Mouse (Mus musculus): ENCODE results near the gene Serpinb1c. TPM values are rescaled to one million over a fixed set of nuclear protein-coding genes. Genes with fewer than 3 reads are reported as not detected.

Serpinb1c gene
- polyA plus RNA-seq, 1 experiment from 2014 or later: not detected

- Histone ChIP-seq H3K9me3 (replicated peaks; ENCODE audit: control insufficient read depth, low read length) (no peaks in the 10 kb centered on the region), H3K9ac (replicated peaks; ENCODE audit: low read length) (no peak overlapping the region), H3K4me2 (ENCODE audit: low read depth, low read length) (no peak overlapping the region), H3K36me3 (replicated peaks; ENCODE audit: control insufficient read depth, insufficient read depth, low read depth, low read length) (no peaks in the 10 kb centered on the region), H3K4me1 (ENCODE audit: control insufficient read depth, insufficient read depth, low read length) (no peaks in the 10 kb centered on the region), H3K27ac (replicated peaks; ENCODE audit: low read depth, low read length) (no peak overlapping the region), H3K27me3 (ENCODE audit: control insufficient read depth, insufficient read depth, low read length) (no peaks in the 10 kb centered on the region), H3K4me3 (ENCODE audit: low read depth, low read length) (no peak overlapping the region)
- DNase-seq (ENCODE audit: low spot score) (no peak), ATAC-seq (replicated peaks; ENCODE audit: insufficient number of reproducible peaks, low FRiP score, low TSS enrichment, low read depth) (no peak)
Observed at GRCm38 (mm10) chr13:32846221-32846620, 51.8 kb downstream of the Serpinb1c start.

GRCm38 (mm10) chr13:32841349-32841748 lies 56.7 kb downstream of the Serpinb1c start:
- Histone ChIP-seq H3K4me3 (ENCODE audit: low read depth, low read length) (no peak overlapping the region), H3K4me2 (ENCODE audit: low read depth, low read length) (no peak overlapping the region), H3K27me3 (ENCODE audit: control insufficient read depth, insufficient read depth, low read length) (no peaks in the 10 kb centered on the region), H3K27ac (replicated peaks; ENCODE audit: low read depth, low read length) (no peak overlapping the region), H3K36me3 (replicated peaks; ENCODE audit: control insufficient read depth, insufficient read depth, low read depth, low read length) (no peaks in the 10 kb centered on the region), H3K4me1 (ENCODE audit: control insufficient read depth, insufficient read depth, low read length) (no peaks in the 10 kb centered on the region), H3K9me3 (replicated peaks; ENCODE audit: control insufficient read depth, low read length) (no peaks in the 10 kb centered on the region), H3K9ac (replicated peaks; ENCODE audit: low read length) (no peak overlapping the region)
- 93% methylated on average over 3 of the region's 3 CpGs for WGBS
- ATAC-seq (replicated peaks; ENCODE audit: insufficient number of reproducible peaks, low FRiP score, low TSS enrichment, low read depth): no peak
- no peak for DNase-seq (ENCODE audit: low spot score)

- H3K36me3 ChIP-seq (replicated peaks; ENCODE audit: control insufficient read depth, insufficient read depth, low read depth, low read length): no peaks in the 10 kb centered on the region
- H3K4me2 ChIP-seq (ENCODE audit: low read depth, low read length): no peak overlapping the region
- WGBS: 56% methylated on average over 1 of the region's 1 CpGs
- no peaks in the 10 kb centered on the region for H3K27me3 ChIP-seq (ENCODE audit: control insufficient read depth, insufficient read depth, low read length)
- H3K4me3 ChIP-seq (ENCODE audit: low read depth, low read length): no peak overlapping the region
- H3K9ac ChIP-seq (replicated peaks; ENCODE audit: low read length): no peak overlapping the region
- H3K4me1 ChIP-seq (ENCODE audit: control insufficient read depth, insufficient read depth, low read length): no peaks in the 10 kb centered on the region
- H3K9me3 ChIP-seq (replicated peaks; ENCODE audit: control insufficient read depth, low read length): no peaks in the 10 kb centered on the region
- H3K27ac ChIP-seq (replicated peaks; ENCODE audit: low read depth, low read length): no peak overlapping the region
- DNase-seq (ENCODE audit: low spot score) (no peak), ATAC-seq (replicated peaks; ENCODE audit: insufficient number of reproducible peaks, low FRiP score, low TSS enrichment, low read depth) (no peak)
Observed at GRCm38 (mm10) chr13:32839314-32839713, 58.7 kb downstream of the Serpinb1c start.

- Histone ChIP-seq H3K4me2 (ENCODE audit: low read depth, low read length) (no peak overlapping the region), H3K27ac (replicated peaks; ENCODE audit: low read depth, low read length) (no peak overlapping the region), H3K36me3 (replicated peaks; ENCODE audit: control insufficient read depth, insufficient read depth, low read depth, low read length) (no peaks in the 10 kb centered on the region), H3K4me1 (ENCODE audit: control insufficient read depth, insufficient read depth, low read length) (no peaks in the 10 kb centered on the region), H3K9ac (replicated peaks; ENCODE audit: low read length) (no peak overlapping the region), H3K27me3 (ENCODE audit: control insufficient read depth, insufficient read depth, low read length) (no peaks in the 10 kb centered on the region), H3K9me3 (replicated peaks; ENCODE audit: control insufficient read depth, low read length) (no peaks in the 10 kb centered on the region), H3K4me3 (ENCODE audit: low read depth, low read length) (no peak overlapping the region)
- DNase-seq (ENCODE audit: low spot score): no peak
- 95% methylated on average over 5 of the region's 5 CpGs for WGBS
- no peak for ATAC-seq (replicated peaks; ENCODE audit: insufficient number of reproducible peaks, low FRiP score, low TSS enrichment, low read depth)
Observed at GRCm38 (mm10) chr13:32834513-32834912, 63.5 kb downstream of the Serpinb1c start.

GRCm38 (mm10) chr13:32833237-32833636 lies 64.8 kb downstream of the Serpinb1c start:
- no peaks in the 10 kb centered on the region for H3K27me3 ChIP-seq (ENCODE audit: control insufficient read depth, insufficient read depth, low read length)

GRCm38 (mm10) chr13:32832776-32833175 lies 65.2 kb downstream of the Serpinb1c start:
- H3K36me3 ChIP-seq (replicated peaks; ENCODE audit: control insufficient read depth, insufficient read depth, low read depth, low read length): no peaks in the 10 kb centered on the region
- no peaks in the 10 kb centered on the region for H3K9me3 ChIP-seq (replicated peaks; ENCODE audit: control insufficient read depth, low read length)
- no peak for ATAC-seq (replicated peaks; ENCODE audit: insufficient number of reproducible peaks, low FRiP score, low TSS enrichment, low read depth)
- H3K4me2 ChIP-seq (ENCODE audit: low read depth, low read length): no peak overlapping the region
- H3K4me1 ChIP-seq (ENCODE audit: control insufficient read depth, insufficient read depth, low read length): no peaks in the 10 kb centered on the region
- WGBS: 77% methylated on average over 3 of the region's 3 CpGs
- H3K27ac ChIP-seq (replicated peaks; ENCODE audit: low read depth, low read length): no peak overlapping the region
- H3K4me3 ChIP-seq (ENCODE audit: low read depth, low read length): no peak overlapping the region
- DNase-seq (ENCODE audit: low spot score): no peak
- no peak overlapping the region for H3K9ac ChIP-seq (replicated peaks; ENCODE audit: low read length)
- H3K27me3 ChIP-seq (ENCODE audit: control insufficient read depth, insufficient read depth, low read length): no peaks in the 10 kb centered on the region

More at GRCm38 (mm10) chr13:32833237-32833636, 64.8 kb downstream of the Serpinb1c start:
- Histone ChIP-seq H3K36me3 (replicated peaks; ENCODE audit: control insufficient read depth, insufficient read depth, low read depth, low read length) (no peaks in the 10 kb centered on the region), H3K27ac (replicated peaks; ENCODE audit: low read depth, low read length) (no peak overlapping the region), H3K9me3 (replicated peaks; ENCODE audit: control insufficient read depth, low read length) (no peaks in the 10 kb centered on the region), H3K9ac (replicated peaks; ENCODE audit: low read length) (no peak overlapping the region), H3K4me1 (ENCODE audit: control insufficient read depth, insufficient read depth, low read length) (no peaks in the 10 kb centered on the region), H3K4me2 (ENCODE audit: low read depth, low read length) (no peak overlapping the region), H3K4me3 (ENCODE audit: low read depth, low read length) (no peak overlapping the region)
- DNase-seq (ENCODE audit: low spot score) (no peak), ATAC-seq (replicated peaks; ENCODE audit: insufficient number of reproducible peaks, low FRiP score, low TSS enrichment, low read depth) (no peak)
- 46% methylated on average over 6 of the region's 6 CpGs for WGBS

GRCm38 (mm10) chr13:32831505-32832273 lies 66.3 kb downstream of the Serpinb1c start:
- H3K4me2 ChIP-seq (ENCODE audit: low read depth, low read length): no peak overlapping the region
- no peaks in the 10 kb centered on the region for H3K9me3 ChIP-seq (replicated peaks; ENCODE audit: control insufficient read depth, low read length)
- WGBS: 91% methylated on average over 3 of the region's 3 CpGs
- no peak overlapping the region for H3K27ac ChIP-seq (replicated peaks; ENCODE audit: low read depth, low read length)
- no peak for ATAC-seq (replicated peaks; ENCODE audit: insufficient number of reproducible peaks, low FRiP score, low TSS enrichment, low read depth)
- no peak for DNase-seq (ENCODE audit: low spot score)
- H3K4me3 ChIP-seq (ENCODE audit: low read depth, low read length): no peak overlapping the region
- no peak overlapping the region for H3K9ac ChIP-seq (replicated peaks; ENCODE audit: low read length)
- H3K4me1 ChIP-seq (ENCODE audit: control insufficient read depth, insufficient read depth, low read length): no peaks in the 10 kb centered on the region
- no peaks in the 10 kb centered on the region for H3K27me3 ChIP-seq (ENCODE audit: control insufficient read depth, insufficient read depth, low read length)
- H3K36me3 ChIP-seq (replicated peaks; ENCODE audit: control insufficient read depth, insufficient read depth, low read depth, low read length): no peaks in the 10 kb centered on the region

Measured in embryonic facial prominence, embryonic 11.5 days (tissue).